Mouse (Mus musculus) intestine, postnatal 0 days (tissue): ENCODE measurements around the gene Olfr544. TPM values are rescaled to one million over a fixed set of nuclear protein-coding genes. Genes with fewer than 3 reads are reported as not detected.

Experiments used
- ATAC-seq: fragments of 200-750 bp; cut with Nextera tagmentation; 2 replicates; pipeline ENCODE4 v1.8.0; 2017; ENCODE audit warnings: mild to moderate bottlenecking, moderate TSS enrichment, moderate library complexity
- H3K27ac ChIP-seq: fragments of 300-500 bp; sonication (generic); 2 replicates; pipeline ENCODE4 v1.5.1; 2014; ENCODE audit warnings: mild to moderate bottlenecking, low read depth, low read length, moderate library complexity
- H3K27me3 ChIP-seq: fragments of 300-500 bp; sonication (generic); replicated peaks from 2 replicates; pipeline ENCODE4 v1.6.1; 2014; ENCODE audit warnings: low read length, mixed read lengths; ENCODE audit not compliant: control insufficient read depth, insufficient read depth
- H3K36me3 ChIP-seq: fragments of 300-500 bp; sonication (generic); 2 replicates; pipeline ENCODE4 v1.6.1; 2014; ENCODE audit warnings: mild to moderate bottlenecking, moderate library complexity; ENCODE audit not compliant: control insufficient read depth, insufficient read depth
- H3K4me1 ChIP-seq: fragments of 300-500 bp; sonication (generic); replicated peaks from 2 replicates; pipeline ENCODE4 v1.6.1; 2014; ENCODE audit warnings: antibody characterized with exemption, low read length, mixed read lengths; ENCODE audit not compliant: control insufficient read depth, insufficient read depth
- H3K4me2 ChIP-seq: fragments of 300-500 bp; sonication (generic); replicated peaks from 2 replicates; pipeline ENCODE4 v1.6.1; 2014; ENCODE audit warnings: low read depth, mild to moderate bottlenecking, moderate library complexity
- H3K4me3 ChIP-seq: fragments of 300-500 bp; sonication (generic); 2 replicates; pipeline ENCODE4 v1.5.1; 2014; ENCODE audit warnings: low read depth, low read length
- H3K9ac ChIP-seq: fragments of 300-500 bp; sonication (generic); 2 replicates; pipeline ENCODE4 v1.6.1; 2014; ENCODE audit warnings: mild to moderate bottlenecking, low read depth, low read length
- H3K9me3 ChIP-seq: fragments of 300-500 bp; sonication (generic); 2 replicates; pipeline ENCODE4 v1.6.1; 2016; ENCODE audit warnings: mixed run types; ENCODE audit not compliant: control insufficient read depth
- CTCF ChIP-seq: sonication (generic); IDR thresholded peaks from 2 replicates; pipeline ENCODE4 v1.5.1; 2016; ENCODE audit warnings: low read depth, mild to moderate bottlenecking, control low read depth, antibody characterized with exemption, moderate library complexity
- WGBS: fragments of 180-500 bp; shearing (Covaris S2); extraction: QIAGEN DNeasy Blood & Tissue Kit; methylation state at CpG from one replicate; pipeline ENCODE4 v1.1.7; 2014; 5-methylcytosine and 5-hydroxymethylcytosine counted together
- polyA plus RNA-seq: library from polyadenylated mRNA; unstranded; fragments of >200 nt; fragmentation: Nextera tagmentation; extraction: Ambion mirVana; gene quantifications from 2 replicates; pipeline ENCODE4 v1.2.1, GENCODE M21; 2015

The Olfr544 gene
- polyA plus RNA-seq, 1 experiment from 2014 or later, result 0.04 TPM

DNA sequence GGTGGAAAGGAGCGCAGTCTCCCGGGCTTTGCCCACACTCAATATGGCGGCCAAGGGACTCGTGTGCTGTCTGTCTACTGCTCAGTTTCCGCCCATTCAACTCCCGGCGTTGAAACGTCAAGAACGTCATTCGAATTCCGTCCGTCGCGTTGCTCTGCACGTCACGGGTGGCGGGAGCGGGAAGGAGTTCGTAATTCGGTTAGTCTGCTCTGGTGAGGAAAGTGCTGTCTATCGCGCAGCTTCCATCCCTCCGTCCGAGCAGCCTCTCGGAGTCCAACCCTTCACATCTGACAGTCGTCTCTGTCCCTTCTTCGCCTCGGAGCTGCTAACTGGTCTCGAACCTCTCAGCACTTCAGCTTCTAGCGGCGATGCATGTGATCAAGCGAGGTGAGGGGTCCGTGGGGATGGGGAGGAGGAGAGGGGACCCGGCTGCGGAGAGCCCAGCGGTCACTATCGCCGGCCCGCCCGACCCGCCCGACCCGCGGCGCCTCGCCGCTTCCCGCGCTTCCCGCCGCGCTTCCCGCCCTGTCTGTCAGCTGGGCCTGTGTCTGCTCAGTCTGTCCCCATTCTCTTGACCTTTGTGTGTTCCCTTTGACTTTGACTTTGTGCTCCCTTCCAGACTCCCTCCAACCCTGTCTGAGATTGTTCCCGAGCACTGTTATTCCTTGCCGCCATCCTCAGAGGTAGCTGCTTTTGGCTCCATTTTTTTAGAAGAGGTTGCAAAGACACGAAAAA, 46.3 kb downstream of the Olfr544 start, which contains the start of gene Rrm1:
TSS of gene Rrm1 (plus strand) at position 39 of the 735 bp plus-strand sequence.
- no peaks in the 10 kb centered on the region for H3K9me3 ChIP-seq
- under 1% methylated on average over 56 of the region's 56 CpGs for WGBS
- peaks cover 3% of the 10 kb centered on the region; the same call in 1 of the 2 replicates for H3K4me1 ChIP-seq
- peak within 1 kb of the TSS; percentile 80 for H3K9ac ChIP-seq
- no peaks in the 10 kb centered on the region for H3K27me3 ChIP-seq
- H3K4me3 ChIP-seq, result peak within 1 kb of the TSS; percentile 79
- H3K36me3 ChIP-seq, result peaks cover 10% of the 10 kb centered on the region; the same call in 1 of the 2 replicates
- TF ChIP-seq CTCF, result no peak
- H3K4me2 ChIP-seq, result peak within 1 kb of the TSS; percentile 82
- ATAC-seq, result peak; percentile 99
- H3K27ac ChIP-seq, result peak within 1 kb of the TSS; percentile 37

DNA sequence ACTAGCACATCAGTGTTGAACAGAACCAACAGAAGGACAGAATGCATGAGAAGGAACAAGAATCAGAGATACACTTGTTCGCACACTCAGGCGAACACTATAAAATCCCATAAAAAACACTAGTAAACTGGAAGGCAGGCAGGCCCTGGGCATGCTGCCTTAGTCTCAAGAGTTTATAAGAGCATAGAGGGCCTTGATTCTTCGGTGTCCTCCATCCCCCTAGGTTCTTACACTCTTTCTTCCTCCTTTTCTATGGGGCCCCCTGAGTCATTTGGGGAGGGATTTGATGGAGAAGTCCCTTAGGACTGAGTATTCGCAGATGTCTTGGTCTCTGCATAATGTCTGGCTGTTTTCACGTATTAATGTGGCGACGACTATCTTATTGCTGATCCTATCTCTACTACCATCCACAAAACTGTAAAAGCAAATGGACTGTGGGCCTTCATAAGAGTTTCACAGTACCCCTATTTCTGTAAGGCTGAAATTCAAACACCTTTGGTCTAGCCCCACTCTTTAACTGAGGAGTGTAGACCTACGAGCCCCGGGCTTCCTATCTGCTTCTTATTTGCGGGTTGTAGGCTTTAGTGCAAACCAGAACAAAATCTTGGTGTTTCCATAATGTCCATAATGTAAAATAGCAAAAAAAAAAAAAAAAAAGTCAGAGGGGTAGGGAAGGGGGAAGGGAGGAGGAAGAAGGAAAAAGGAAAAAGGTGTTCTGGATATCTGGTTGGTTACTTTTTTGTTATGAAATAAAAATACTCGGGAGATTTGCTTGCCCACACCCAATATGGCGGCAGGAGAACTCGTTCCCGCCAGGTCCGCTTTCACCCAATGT, 47.1 kb downstream of the Olfr544 start:
- Histone ChIP-seq H3K4me2 (peak overlapping the region; percentile 82), H3K27me3 (no peaks in the 10 kb centered on the region), H3K4me1 (peaks cover 3% of the 10 kb centered on the region; the same call in 1 of the 2 replicates), H3K36me3 (peaks cover 3% of the 10 kb centered on the region; the same call in 1 of the 2 replicates), H3K9ac (no peak overlapping the region; the same call in 1 of the 2 replicates), H3K9me3 (no peaks in the 10 kb centered on the region), H3K27ac (no peak overlapping the region), H3K4me3 (peak overlapping the region; percentile 79)
- ATAC-seq, result peak; percentile 2; the same call in 1 of the 2 replicates
- TF ChIP-seq CTCF, result no peak
- 52% methylated on average over 15 of the region's 15 CpGs for WGBS

DNA sequence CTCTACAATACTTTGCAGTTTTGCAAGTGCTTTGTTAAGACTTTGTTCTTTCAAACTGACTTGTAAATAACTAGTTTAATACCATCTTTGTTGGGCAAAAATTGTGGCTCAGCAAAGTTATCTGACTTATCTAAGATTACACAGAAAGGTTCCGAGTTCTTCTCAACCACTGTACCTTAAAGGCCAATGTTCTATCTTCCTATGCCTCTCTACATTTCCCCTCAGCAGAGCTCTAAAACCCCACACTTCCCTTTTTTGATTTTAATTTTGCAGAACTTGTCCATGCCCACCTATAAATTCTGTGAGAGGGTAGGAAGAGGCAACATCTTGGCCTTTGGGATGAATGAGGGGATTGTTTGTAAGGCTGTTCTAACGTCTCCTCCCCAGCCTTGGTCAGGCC, 53.8 kb downstream of the Olfr544 start:
- Histone ChIP-seq H3K27ac (no peak overlapping the region), H3K4me1 (no peaks in the 10 kb centered on the region), H3K27me3 (no peaks in the 10 kb centered on the region), H3K9me3 (no peaks in the 10 kb centered on the region), H3K4me3 (no peak overlapping the region), H3K36me3 (peaks cover 15% of the 10 kb centered on the region), H3K4me2 (no peak overlapping the region), H3K9ac (no peak overlapping the region)
- WGBS, result 71% methylated on average over 2 of the region's 2 CpGs
- ATAC-seq, result no peak
- TF ChIP-seq CTCF, result no peak

Other genes starting within 250 kb of the Olfr544 start
- gene Rhog, start 232.3 kb downstream of the Olfr544 start, polyA plus RNA-seq, result 74.2 and 78.1 TPM in 2 replicates
- gene Stim1, start 220.5 kb downstream of the Olfr544 start, polyA plus RNA-seq, result 13.0 and 13.8 TPM in 2 replicates
- 22.7 and 23.4 TPM in 2 replicates for gene Rrm1, start 46.6 kb downstream of the Olfr544 start, polyA plus RNA-seq
- gene Olfr543, start 6.6 kb downstream of the Olfr544 start, polyA plus RNA-seq, result not detected in 2 replicates
- not detected in 2 replicates for gene Olfr545, start 11.3 kb upstream of the Olfr544 start, polyA plus RNA-seq
- gene Olfr547, start 46.4 kb upstream of the Olfr544 start, polyA plus RNA-seq, result not detected in 2 replicates
- not detected in 2 replicates for gene Olfr548-ps1, start 52.6 kb upstream of the Olfr544 start, polyA plus RNA-seq
- gene Olfr549, start 61.6 kb upstream of the Olfr544 start, polyA plus RNA-seq, result not detected in 2 replicates
- 0.48 and 0.66 TPM in 2 replicates for gene Trim21, start 77.2 kb upstream of the Olfr544 start, polyA plus RNA-seq
- gene Olfr550, start 83.1 kb upstream of the Olfr544 start, polyA plus RNA-seq, result not detected in 2 replicates
- not detected in 2 replicates for gene Olfr551, start 103.6 kb upstream of the Olfr544 start, polyA plus RNA-seq
- gene Olfr552, start 109.5 kb upstream of the Olfr544 start, polyA plus RNA-seq, result not detected in 2 replicates
- gene Olfr553, start 129.9 kb upstream of the Olfr544 start, polyA plus RNA-seq, result not detected in 2 replicates
- not detected in 2 replicates for gene Olfr554, start 150.1 kb upstream of the Olfr544 start, polyA plus RNA-seq
- not detected in 2 replicates for gene Olfr555, start 170.5 kb upstream of the Olfr544 start, polyA plus RNA-seq
- gene Olfr556, start 176.6 kb upstream of the Olfr544 start, polyA plus RNA-seq, result not detected in 2 replicates
- gene Trim68, start 199.0 kb upstream of the Olfr544 start, polyA plus RNA-seq, result 3.6 and 4.3 TPM in 2 replicates
- not detected in 2 replicates for gene Olfr557, start 207.6 kb upstream of the Olfr544 start, polyA plus RNA-seq
- gene Olfr558, start 213.9 kb upstream of the Olfr544 start, polyA plus RNA-seq, result 0.38 and 0.48 TPM in 2 replicates
- gene Olfr33, start 230.8 kb upstream of the Olfr544 start, polyA plus RNA-seq, result not detected in 2 replicates
- not detected in 2 replicates for gene Olfr559, start 239.2 kb upstream of the Olfr544 start, polyA plus RNA-seq